Comparison of ENCODE assay signal across 18 mouse cellular contexts in genomic region chr11:107327326-107327725, GRCm38 (mm10).
DNase-seq lines count a peak whose midpoint lies in the region; ATAC-seq and TF ChIP-seq lines count a peak whose summit lies in the region.
"Had no signal": no experiment of that assay in that cellular context is flagged by ENCODE, and none has a peak within 500 bp of the region (broad histone marks: within the 10 kb centered on the region; RNA-seq: fewer than 3 reads in every experiment).

No protein-coding gene starts in this region.

- 58% methylated on average over 10 of the region's 10 CpGs for whole genome bisulfite sequencing in heart, adult 2 months
- WGBS in heart, embryonic 11.5 days (ENCODE audit: insufficient replicate concordance), result 81% methylated on average over 10 of the region's 10 CpGs

- no peak overlapping the region for H3K4me3 ChIP-seq in heart, adult 2 months
- H3K4me3 ChIP-seq in heart, embryonic 11.5 days (ENCODE audit: low read depth, low read length), result no peak overlapping the region
- H3K4me3 ChIP-seq: forebrain, embryonic 10.5 days; hindbrain, embryonic 12.5 days; layer of hippocampus, adult 2 months; limb, embryonic 15.5 days; midbrain, embryonic 15.5 days had no signal

- no peak for TF ChIP-seq CTCF in heart, adult 2 months (IDR thresholded peaks at IDR 0.05)

- H3K4me1 ChIP-seq in heart, adult 2 months (ENCODE audit: control insufficient read depth, insufficient read depth, low read length), result peaks cover 5% of the 10 kb centered on the region
- no peaks in the 10 kb centered on the region for H3K4me1 ChIP-seq in heart, embryonic 11.5 days (ENCODE audit: control insufficient read depth, insufficient read depth, low read length)
- H3K4me1 ChIP-seq: limb, embryonic 15.5 days had no signal

- no peak for ATAC-seq in heart, embryonic 11.5 days (replicated peaks; ENCODE audit: insufficient number of reproducible peaks, low FRiP score, low TSS enrichment)
- peak; percentile 27; the same call in 1 of the 2 replicates for ATAC-seq in granulocyte monocyte progenitor cell, adult 5-6 weeks (replicated peaks; ENCODE audit: poor library complexity, severe bottlenecking)
- ATAC-seq: midbrain, embryonic 15.5 days had no signal

- H3K27me3 ChIP-seq in heart, adult 2 months (ENCODE audit: control insufficient read depth, insufficient read depth, low read length), result no peaks in the 10 kb centered on the region
- H3K27me3 ChIP-seq in heart, embryonic 11.5 days (ENCODE audit: control insufficient read depth, insufficient read depth, low read length), result no peaks in the 10 kb centered on the region
- H3K27me3 ChIP-seq: hindbrain, embryonic 12.5 days; limb, embryonic 15.5 days; midbrain, embryonic 15.5 days had no signal

- H3K9me3 ChIP-seq in heart, embryonic 11.5 days (replicated peaks; ENCODE audit: control insufficient read depth, low read length), result no peaks in the 10 kb centered on the region
- H3K9me3 ChIP-seq: hindbrain, embryonic 12.5 days; limb, embryonic 15.5 days; midbrain, embryonic 15.5 days had no signal

- no peak overlapping the region for H3K9ac ChIP-seq in heart, adult 2 months (ENCODE audit: low read depth, low read length)
- H3K9ac ChIP-seq in heart, embryonic 11.5 days (ENCODE audit: low read depth, low read length), result no peak overlapping the region
- H3K9ac ChIP-seq: hindbrain, embryonic 12.5 days; limb, embryonic 15.5 days; midbrain, embryonic 15.5 days had no signal

- no peak overlapping the region for H3K4me2 ChIP-seq in heart, embryonic 11.5 days
- H3K4me2 ChIP-seq: hindbrain, embryonic 12.5 days; limb, embryonic 15.5 days; midbrain, embryonic 15.5 days had no signal

- H3K36me3 ChIP-seq in heart, adult 2 months (ENCODE audit: control insufficient read depth, insufficient read depth, low read length), result no peaks in the 10 kb centered on the region; the same call in 1 of the 2 replicates
- H3K36me3 ChIP-seq in heart, embryonic 11.5 days (ENCODE audit: control insufficient read depth, insufficient read depth, low read length), result no peaks in the 10 kb centered on the region
- H3K36me3 ChIP-seq: hindbrain, embryonic 12.5 days; midbrain, embryonic 15.5 days had no signal

- peaks cover 7% of the 10 kb centered on the region for H3K79me2 ChIP-seq in heart, adult 2 months (replicated peaks; ENCODE audit: control insufficient read depth, insufficient read depth, low read length)

- peak overlapping the region; percentile 13; the same call in 1 of the 2 replicates for H3K27ac ChIP-seq in heart, adult 2 months
- H3K27ac ChIP-seq in heart, embryonic 11.5 days (ENCODE audit: low read depth, low read length), result no peak overlapping the region
- H3K27ac ChIP-seq: forebrain, embryonic 10.5 days; hindbrain, embryonic 12.5 days; layer of hippocampus, adult 2 months; limb, embryonic 15.5 days; midbrain, embryonic 15.5 days; stomach, postnatal 0 days had no signal

- no peak for TF ChIP-seq EP300 in heart, adult 2 months (IDR thresholded peaks at IDR 0.05; ENCODE audit: insufficient read depth, low read depth, low read length)

- TF ChIP-seq POLR2A in heart, adult 2 months (IDR thresholded peaks at IDR 0.05; ENCODE audit: insufficient read depth, low read depth, low read length), result no peak

- DNase-seq in heart, adult 2 months, result peak in 1 of 2 experiments; percentile 51
- DNase-seq in lung, adult 18-20 months, result peak; percentile 14 to 24
- no peak for DNase-seq in lung, postnatal 25 days (ENCODE audit: low spot score)
- DNase-seq in MN1 (ENCODE audit: low spot score), result no peak
- no peak for DNase-seq in adrenal gland, postnatal 10 days
- DNase-seq: adrenal gland, adult 8-10 months; cerebellum, adult 11-12 months; kidney, adult 18-20 months; kidney, postnatal 10 days; right cerebral cortex, postnatal 4 days had no signal

- intact Hi-C loops in heart, adult 2 months (cut with DNase I), result no loop called here

Comparison
In these comparisons a context has a peak if more than half of its experiments do, and no peak if none do; other contexts are left out.
1. DNase-seq: peak in lung, adult 18-20 months (2 of 2); none in lung, postnatal 25 days (single experiment), MN1 (single experiment) and adrenal gland, postnatal 10 days (single experiment).